Mouse (Mus musculus) embryo, embryonic 11.5 days (tissue): ENCODE data around the gene Ckm.

Experiments used
- DNase-seq: peaks from one replicate; pipeline ENCODE4 v3.0.0-alpha.2; 2012; ENCODE audit warnings: low read depth, low spot score

The Ckm gene

DNA sequence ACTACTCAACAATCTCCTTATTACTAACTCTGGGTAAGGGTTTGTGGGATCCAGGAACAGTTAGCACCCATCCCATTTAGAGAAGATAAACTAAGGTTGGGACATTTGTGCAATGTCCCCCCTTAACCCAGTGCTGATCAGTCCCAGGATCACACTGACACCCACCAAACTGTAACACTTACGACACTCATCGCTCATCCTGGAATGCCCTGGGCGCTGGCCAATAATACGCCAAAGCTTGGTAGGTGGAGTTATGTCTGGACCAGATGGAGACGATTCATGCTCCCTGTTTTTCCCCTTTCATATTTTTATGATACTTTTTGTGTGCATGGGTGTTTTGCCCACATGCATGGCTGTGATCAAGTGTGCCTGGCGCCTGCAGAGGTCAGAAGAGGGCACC lies 25.8 kb downstream of the Ckm start:
- no peak for DNase-seq

DNA sequence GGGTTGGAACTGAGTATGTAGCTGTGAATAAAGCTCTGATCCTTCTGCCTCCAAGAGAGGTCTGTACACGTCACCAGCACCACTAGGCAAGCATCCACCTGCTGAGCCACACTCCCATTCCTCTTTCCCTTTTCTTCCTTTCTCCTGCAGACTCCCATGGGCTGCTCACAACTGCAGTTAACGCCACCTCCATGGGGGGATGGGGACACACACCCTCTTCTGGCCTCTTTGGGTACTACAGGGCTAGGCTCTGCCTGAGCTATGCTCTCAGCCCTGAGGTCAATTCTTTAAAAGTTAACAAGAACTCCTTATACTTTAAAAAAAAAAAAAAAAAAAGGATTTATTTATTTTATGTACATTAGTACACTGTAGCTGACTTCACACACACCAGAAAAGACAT lies 27.9 kb downstream of the Ckm start:
- no peak for DNase-seq

- DNase-seq: no peak
Measured at GRCm38 (mm10) chr7:19436276-19436675, 31.7 kb downstream of the Ckm start.

GRCm38 (mm10) chr7:19437048-19437447 lies 32.5 kb downstream of the Ckm start:
- no peak for DNase-seq

DNA sequence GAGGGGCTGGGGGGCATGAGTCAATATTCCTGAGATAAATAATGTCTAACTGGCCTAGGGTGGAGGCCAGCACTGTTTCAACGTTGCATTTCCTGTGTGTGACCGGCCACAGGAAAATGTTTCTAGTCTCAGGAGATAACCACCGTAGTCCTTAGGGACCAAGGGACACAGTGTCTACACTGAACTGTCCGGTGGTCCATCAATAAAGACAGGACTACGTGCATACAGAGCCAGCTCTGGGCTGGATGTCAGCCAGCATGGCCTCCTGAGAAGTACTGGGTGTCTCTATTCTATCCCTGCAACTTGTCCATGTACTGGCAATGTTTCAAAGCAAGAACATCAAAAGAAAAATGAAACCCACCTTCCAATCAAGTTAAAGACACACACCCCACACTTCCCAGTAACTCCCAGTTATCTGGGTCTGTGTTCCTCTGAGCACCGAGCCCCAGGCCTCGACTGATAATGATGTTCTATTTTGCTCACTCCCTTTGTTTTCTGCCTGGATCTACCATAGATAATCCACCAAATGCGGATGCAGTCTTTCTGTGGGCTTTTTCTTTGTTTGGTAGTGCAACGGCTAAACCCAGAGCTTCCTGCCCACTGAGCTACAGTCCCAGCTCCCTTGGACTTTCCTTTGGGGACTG lies 37.0 kb downstream of the Ckm start:
- no peak for DNase-seq

GRCm38 (mm10) chr7:19443344-19443743 lies 38.8 kb downstream of the Ckm start:
- peak; percentile 66 for DNase-seq

GRCm38 (mm10) chr7:19444801-19445200 lies 40.2 kb downstream of the Ckm start:
- DNase-seq: no peak

DNA sequence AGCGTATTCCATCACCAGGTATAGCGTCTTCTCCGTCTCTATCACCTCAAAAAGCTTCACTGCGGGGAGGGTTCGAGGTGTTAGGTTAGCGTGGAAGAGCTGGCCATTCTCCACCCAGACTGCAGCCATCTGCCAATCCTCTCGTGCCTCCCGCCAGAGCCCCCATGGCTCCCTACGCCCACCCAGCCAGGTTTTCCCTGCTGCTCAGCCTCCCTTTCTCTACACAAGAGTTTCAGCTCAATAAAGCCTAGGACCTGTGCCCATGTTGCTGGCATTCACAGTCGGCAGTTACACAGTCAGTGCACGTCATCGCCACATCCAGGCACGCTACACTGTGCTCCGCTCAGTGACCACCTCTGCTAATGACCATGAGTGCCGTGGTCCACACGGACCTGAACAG lies 43.1 kb downstream of the Ckm start:
- no peak for DNase-seq

- no peak for DNase-seq
Measured at GRCm38 (mm10) chr7:19449165-19449564, 44.6 kb downstream of the Ckm start.

DNA sequence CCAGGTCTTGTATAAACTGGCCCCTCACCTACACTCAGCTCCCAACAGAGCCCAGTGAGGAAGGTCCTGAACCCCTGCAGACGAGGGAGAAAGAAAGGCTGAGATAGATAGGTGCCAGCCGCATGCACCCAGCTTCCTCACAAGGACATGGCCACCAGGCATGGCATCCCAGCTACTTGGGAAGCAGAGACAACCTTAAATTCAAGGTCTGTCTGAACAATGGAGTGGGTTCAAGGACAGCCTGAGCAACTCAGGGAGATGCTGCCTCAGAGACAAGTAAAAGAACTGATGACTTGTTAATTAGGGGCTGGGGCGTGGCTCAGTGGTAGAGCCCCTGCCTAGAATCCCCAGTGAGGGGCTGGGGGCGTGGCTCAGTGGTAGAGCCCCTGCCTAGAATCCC lies 50.6 kb downstream of the Ckm start:
- DNase-seq: no peak

DNA sequence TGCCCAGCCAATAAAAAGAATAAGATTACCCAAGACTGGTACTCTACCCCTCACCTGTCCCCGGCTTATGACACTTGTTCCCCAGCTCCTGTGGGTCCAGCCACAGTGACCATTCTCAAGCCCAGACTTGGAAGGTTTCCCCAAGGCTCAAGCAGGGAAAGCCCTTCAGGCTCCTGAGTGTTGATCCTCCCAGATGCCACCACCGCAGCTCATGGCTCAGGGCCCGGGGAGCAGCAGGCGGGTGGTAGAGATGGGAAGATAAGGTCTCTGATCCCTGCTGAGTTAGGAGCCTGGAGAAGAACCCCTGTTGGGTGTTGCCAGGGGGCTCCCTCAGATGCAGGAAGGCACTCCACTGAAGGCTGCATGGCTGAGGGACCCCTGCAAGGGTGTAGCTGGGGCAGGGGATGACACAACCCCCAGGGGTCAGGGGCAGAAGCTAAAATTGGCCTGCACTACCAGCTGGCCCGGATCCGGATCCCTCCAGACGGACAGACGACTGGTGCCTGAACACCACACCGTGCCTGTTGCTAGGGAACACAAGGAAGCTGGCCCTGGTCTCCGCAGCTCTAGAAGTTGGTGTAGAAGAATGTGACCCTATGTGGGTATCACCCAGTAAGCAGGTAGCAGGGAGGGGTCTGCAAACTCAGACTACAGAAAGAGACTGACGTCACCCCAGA lies 51.4 kb downstream of the Ckm start:
- DNase-seq: no peak

DNA sequence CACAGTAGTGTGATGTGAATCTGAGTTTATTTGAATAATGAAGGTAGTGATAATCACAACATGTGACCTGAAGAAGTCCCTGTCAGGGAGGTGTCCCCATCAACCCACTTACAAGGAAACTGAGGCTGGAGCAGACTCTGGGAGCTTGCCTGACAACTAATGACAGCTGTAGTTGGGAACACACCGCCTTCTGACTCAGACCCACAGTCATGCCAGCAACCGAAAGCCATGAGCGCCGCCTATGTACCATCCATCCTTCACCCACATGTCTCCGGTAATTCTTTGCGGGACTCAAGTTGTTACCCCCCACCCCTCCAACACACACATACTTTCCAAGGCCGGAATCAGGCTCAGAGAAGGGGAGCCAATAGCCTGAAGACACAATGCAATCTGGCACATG lies 52.1 kb downstream of the Ckm start:
- no peak for DNase-seq

DNA sequence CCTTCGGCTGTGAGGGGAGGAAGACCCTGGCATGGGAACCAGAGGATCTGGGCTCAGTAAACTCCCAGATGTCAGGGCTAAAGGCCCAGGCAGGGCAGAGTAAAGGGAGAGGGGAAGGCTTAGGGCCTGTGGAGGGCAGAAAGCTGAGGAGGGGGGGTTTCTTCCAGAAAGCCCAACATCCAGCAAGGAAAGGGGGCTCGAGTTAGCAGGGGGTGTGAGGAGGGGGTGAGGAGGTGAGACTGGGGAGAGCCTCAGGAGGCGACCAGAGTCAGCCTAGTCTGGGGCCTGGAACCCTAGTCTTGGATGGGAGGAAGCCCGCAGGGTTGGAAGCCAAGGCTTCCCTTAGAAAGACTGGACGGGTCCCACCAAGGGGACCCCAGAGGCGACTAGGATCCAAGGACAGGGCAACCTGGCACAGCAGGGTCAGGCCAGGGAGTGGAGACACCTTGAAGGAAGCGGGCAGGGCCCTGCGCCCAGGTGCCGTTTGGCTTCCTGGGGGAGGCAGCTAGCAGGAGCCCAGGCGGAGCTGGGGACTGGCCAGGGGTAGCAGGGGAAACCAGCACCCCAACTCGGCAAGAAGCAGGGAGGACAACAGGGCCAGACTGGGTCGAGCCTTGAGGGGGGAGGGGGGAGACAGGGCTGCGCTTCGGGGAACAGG lies 53.0 kb downstream of the Ckm start:
- no peak for DNase-seq

- no peak for DNase-seq
Measured at GRCm38 (mm10) chr7:19458072-19458486, 53.5 kb downstream of the Ckm start.

DNA sequence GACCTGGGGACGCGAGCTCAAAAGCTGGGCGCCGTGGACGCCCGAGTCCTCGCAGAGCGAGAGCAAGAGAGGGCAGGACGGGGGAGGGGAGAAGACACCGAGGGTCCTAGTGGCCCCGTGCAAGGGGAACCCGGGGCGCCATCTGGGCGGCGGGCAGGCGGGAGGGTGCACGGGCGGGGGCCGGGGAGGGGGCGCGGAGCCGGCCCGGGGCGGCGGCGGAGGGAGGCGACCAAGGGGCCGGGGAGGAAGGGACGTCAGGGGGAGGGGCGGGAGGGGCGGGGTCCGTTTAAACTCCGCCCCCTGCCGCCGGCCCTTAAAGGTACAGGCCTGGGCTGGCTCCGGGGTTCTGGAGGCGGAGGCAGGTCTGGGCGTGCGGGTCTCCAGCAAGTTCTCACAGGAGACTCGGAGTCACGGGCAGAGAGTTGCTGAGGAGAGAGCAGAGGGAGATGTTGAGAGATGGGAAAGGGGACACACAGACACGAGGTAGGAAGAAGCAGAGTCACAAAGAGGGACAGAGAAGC lies 54.1 kb downstream of the Ckm start, which contains the start of gene Mark4:
Gene Mark4 (minus strand): TSS at position 231 of the 521 bp plus-strand sequence.
- peak; percentile 63 for DNase-seq

- no peak for DNase-seq
Measured at GRCm38 (mm10) chr7:19459144-19459870, 54.7 kb downstream of the Ckm start.

DNA sequence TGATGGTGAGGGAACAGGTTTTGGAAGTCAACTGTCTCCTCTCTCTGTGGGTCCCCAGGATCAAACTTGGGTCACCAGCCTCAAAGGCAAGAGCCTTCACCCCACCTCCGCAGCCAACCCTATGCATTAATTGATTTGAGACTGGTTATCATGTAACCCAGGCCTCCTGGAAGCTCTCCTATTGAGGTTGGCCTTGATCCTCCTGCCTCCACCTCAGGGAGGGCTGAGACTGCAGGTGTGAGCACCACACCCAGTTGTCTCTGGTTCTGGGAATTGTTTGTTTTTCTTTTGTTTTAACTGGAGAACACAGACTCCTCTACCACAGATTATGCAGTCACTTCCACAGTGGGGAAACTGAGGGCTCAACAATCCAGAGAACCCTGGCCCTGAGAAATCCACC lies 55.9 kb downstream of the Ckm start:
- DNase-seq: no peak

DNA sequence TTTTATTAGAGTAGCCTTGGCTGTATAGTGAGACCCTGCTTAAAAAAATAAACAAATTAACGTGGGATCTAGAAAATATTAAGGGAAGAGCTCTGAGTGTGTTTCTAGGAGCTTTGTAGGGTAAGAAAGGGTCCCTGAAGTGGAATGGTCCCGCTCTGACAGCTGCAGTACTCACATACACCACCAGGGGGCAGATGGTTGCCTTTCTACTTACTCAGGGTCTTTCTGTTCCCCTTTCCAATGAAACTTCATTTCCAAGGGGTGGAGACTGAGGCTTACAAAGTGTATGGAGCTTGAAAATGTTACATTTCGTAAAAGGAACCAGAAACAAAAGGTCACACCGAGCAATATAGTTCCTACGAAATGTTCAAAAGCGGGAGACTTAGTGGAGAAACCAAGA lies 56.9 kb downstream of the Ckm start:
- DNase-seq: peak; percentile 69

GRCm38 (mm10) chr7:19462443-19462842 lies 57.9 kb downstream of the Ckm start:
- DNase-seq: no peak

DNA sequence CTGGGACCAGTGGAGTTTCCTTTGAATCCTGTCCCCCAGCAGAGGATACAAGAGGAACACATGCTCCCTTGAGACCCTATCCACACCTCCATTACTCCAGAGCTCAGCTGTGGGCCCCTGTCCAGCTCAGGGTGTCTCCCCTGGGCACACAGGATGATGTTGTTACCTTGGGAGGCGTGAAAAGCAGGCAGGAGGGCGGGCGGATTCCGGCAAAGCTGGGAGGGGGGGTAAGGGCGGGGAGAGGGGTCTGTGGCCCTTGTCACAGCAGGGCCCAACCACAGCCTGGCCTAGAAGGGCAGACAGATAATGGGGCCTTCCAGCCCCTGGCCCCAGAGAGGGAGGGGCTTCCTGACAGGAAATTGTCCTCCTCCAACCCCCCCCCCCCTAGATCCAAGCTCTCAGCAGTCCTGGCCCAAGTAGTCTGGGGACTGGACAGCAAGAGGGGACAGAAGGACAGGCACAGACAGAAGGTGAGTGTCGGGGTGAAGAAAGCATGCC lies 58.4 kb downstream of the Ckm start, which contains the start of gene Exoc3l2:
Gene Exoc3l2 (plus strand): TSS at position 448 of the 498 bp plus-strand sequence.
- DNase-seq: no peak

DNA sequence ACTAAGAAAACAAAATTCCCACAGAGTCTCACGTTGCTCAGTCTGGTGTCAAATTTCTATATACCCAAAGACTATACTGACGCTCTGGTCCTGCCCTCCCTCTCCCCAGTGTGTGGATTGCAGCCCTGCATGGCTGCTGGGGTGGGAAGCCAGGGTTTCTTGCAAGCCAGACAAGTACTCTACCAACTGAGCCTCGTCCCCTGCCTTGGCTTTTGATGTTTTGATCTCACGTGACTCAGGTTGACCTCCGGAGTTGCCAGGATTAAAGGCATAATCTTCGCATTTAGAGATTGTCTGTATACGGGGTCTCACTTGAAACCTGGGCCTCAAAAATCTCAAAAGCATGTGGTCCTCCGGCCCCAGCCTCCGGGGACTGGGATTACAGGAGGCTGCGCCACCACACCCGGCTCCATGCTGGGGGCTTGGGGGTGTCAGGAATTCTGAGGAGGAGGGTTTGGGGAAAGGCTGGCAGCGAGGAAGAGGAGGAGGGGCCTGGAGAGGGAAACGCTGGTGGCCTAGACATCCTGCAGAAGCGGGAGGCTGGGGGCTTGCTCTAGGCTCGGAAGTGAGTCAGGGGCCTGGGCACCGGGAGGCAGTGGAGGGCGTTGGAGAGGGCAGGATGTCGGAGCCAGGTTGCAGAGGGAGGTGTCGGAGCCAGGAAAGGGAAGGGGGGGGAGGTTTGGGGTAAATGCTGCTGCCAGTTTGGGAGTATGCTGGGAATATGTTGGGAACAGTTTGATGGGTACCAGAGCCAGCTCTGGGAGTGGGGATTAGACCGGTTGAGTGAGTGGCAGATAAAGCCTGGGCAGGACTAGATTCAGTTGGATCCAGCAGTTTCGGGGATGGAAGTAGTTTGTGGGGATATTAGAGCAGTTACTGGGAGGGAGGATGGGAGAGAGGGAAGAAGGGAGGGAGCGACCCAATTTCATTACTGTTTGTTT lies 60.1 kb downstream of the Ckm start:
- DNase-seq: no peak
